Mouse (Mus musculus): ENCODE results near the gene Rsph6a. TPM values are rescaled to one million over a fixed set of nuclear protein-coding genes. Genes with fewer than 3 reads are reported as not detected.

Gene Rsph6a
- total and polyA plus RNA-seq, 2 experiments from 2014 or later = 0.19 to 0.23 TPM

DNA sequence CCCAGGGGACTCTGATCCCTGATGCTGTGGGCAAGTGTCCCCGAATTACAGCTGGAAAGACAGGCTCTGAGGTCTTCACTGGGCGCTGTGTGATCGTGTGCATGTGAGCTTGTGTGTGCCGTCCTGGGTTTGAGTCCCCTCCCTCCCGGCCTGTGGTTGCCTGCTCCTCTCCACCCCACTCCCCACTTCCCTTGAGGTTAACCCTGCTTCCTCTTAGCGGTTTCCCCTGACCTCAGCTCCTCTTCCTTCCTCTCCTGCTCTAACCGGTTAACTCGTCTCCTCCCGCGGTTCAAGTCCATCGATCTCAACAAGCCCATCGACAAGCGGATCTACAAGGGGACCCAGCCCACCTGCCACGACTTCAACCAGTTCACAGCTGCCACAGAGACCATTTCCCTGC lies 23.3 kb downstream of the Rsph6a start:
- WGBS = 84% methylated on average over 14 of the region's 14 CpGs
- Histone ChIP-seq H3K4me1 (ENCODE audit: insufficient read depth) (peaks cover 9% of the 10 kb centered on the region), H3K4me2 (ENCODE audit: low read depth) (peak overlapping the region; percentile 86; the same call in 1 of the 2 replicates), H3K9ac (peak overlapping the region; percentile 97; the same call in 1 of the 2 replicates), H3K36me3 (ENCODE audit: insufficient read depth) (peaks cover 46% of the 10 kb centered on the region), H3K9me3 (ENCODE audit: low read length) (no peaks in the 10 kb centered on the region), H3K4me3 (ENCODE audit: low read depth, low read length) (no peak overlapping the region), H3K27ac (ENCODE audit: low read depth, low read length) (no peak overlapping the region), H3K27me3 (ENCODE audit: insufficient read depth, low read length) (no peaks in the 10 kb centered on the region)
- TF ChIP-seq CTCF (IDR thresholded peaks at IDR 0.05; ENCODE audit: low read depth) = no peak
- ATAC-seq (no peak), DNase-seq (no peak)

DNA sequence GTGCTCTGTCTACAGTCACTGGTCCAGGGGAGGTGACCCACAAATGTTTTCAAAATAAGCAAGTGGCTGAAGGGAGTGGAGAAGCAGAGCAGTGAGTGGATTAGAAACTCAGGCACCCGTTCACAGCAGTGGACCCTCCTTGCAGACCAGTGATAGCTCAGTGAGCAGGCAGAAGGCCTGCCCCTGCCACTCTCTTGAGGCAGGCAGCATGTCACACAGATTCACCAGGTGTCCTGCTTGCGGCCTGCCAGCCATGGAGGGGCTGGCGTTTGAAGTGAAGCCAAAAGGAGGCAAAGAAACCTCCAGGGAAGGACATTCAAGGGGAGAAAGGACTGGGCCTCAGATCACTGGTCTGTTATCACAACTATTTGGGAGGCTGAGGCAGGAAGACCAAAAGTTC lies 24.2 kb downstream of the Rsph6a start:
- DNase-seq (no peak), ATAC-seq (no peak)
- no peaks in the 10 kb centered on the region for H3K9me3 ChIP-seq (ENCODE audit: low read length)
- H3K27ac ChIP-seq (ENCODE audit: low read depth, low read length) = no peak overlapping the region
- 78% methylated on average over 3 of the region's 3 CpGs for WGBS
- H3K4me3 ChIP-seq (ENCODE audit: low read depth, low read length) = no peak overlapping the region
- H3K4me2 ChIP-seq (ENCODE audit: low read depth) = no peak overlapping the region
- TF ChIP-seq CTCF (IDR thresholded peaks at IDR 0.05; ENCODE audit: low read depth) = no peak
- H3K9ac ChIP-seq = no peak overlapping the region
- no peaks in the 10 kb centered on the region for H3K27me3 ChIP-seq (ENCODE audit: insufficient read depth, low read length)
- peaks cover 52% of the 10 kb centered on the region for H3K36me3 ChIP-seq (ENCODE audit: insufficient read depth)
- H3K4me1 ChIP-seq (ENCODE audit: insufficient read depth) = peaks cover 9% of the 10 kb centered on the region

GRCm38 (mm10) chr7:19080451-19080950 lies 26.0 kb downstream of the Rsph6a start:
- DNase-seq (no peak), ATAC-seq (no peak)
- H3K9me3 ChIP-seq (ENCODE audit: low read length) = no peaks in the 10 kb centered on the region
- no peaks in the 10 kb centered on the region for H3K27me3 ChIP-seq (ENCODE audit: insufficient read depth, low read length)
- TF ChIP-seq CTCF (IDR thresholded peaks at IDR 0.05; ENCODE audit: low read depth) = no peak
- peaks cover 9% of the 10 kb centered on the region for H3K4me1 ChIP-seq (ENCODE audit: insufficient read depth)
- peaks cover 54% of the 10 kb centered on the region for H3K36me3 ChIP-seq (ENCODE audit: insufficient read depth)
- 91% methylated on average over 19 of the region's 19 CpGs for WGBS
- no peak overlapping the region for H3K27ac ChIP-seq (ENCODE audit: low read depth, low read length)
- H3K4me3 ChIP-seq (ENCODE audit: low read depth, low read length) = no peak overlapping the region
- H3K9ac ChIP-seq = no peak overlapping the region
- H3K4me2 ChIP-seq (ENCODE audit: low read depth) = no peak overlapping the region

GRCm38 (mm10) chr7:19082171-19082570 lies 27.7 kb downstream of the Rsph6a start:
- 93% methylated on average over 4 of the region's 4 CpGs for WGBS
- no peak overlapping the region for H3K4me2 ChIP-seq (ENCODE audit: low read depth)
- TF ChIP-seq CTCF (IDR thresholded peaks at IDR 0.05; ENCODE audit: low read depth) = no peak
- no peak for ATAC-seq
- peaks cover 5% of the 10 kb centered on the region for H3K4me1 ChIP-seq (ENCODE audit: insufficient read depth)
- H3K27ac ChIP-seq (ENCODE audit: low read depth, low read length) = no peak overlapping the region
- no peak overlapping the region for H3K9ac ChIP-seq
- H3K4me3 ChIP-seq (ENCODE audit: low read depth, low read length) = no peak overlapping the region
- H3K9me3 ChIP-seq (ENCODE audit: low read length) = no peaks in the 10 kb centered on the region
- DNase-seq = no peak
- no peaks in the 10 kb centered on the region for H3K27me3 ChIP-seq (ENCODE audit: insufficient read depth, low read length)
- peaks cover 58% of the 10 kb centered on the region for H3K36me3 ChIP-seq (ENCODE audit: insufficient read depth)

DNA sequence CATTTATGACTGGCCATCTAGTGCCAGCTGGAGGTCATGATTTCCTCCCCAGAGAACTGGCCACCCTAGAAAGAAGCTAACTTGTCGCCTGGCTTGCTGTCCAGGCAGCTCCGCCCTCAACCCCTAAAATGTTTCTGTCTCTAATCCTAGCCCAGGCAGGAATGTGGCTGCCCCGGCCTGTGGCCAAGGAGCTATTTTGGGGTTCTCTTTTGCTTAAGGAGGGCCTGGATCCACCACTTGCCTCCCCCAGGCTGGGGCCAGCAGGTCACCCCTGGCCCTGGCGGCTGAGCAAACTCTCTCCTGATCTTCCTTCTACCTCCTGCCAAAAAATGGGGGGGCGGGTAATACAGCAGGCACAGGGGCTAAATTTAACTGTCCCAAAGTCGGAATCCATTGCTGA lies 28.6 kb downstream of the Rsph6a start:
- Histone ChIP-seq H3K36me3 (ENCODE audit: insufficient read depth) (peaks cover 66% of the 10 kb centered on the region), H3K9me3 (ENCODE audit: low read length) (no peaks in the 10 kb centered on the region), H3K4me2 (ENCODE audit: low read depth) (no peak overlapping the region), H3K27me3 (ENCODE audit: insufficient read depth, low read length) (no peaks in the 10 kb centered on the region), H3K9ac (no peak overlapping the region), H3K27ac (ENCODE audit: low read depth, low read length) (no peak overlapping the region), H3K4me1 (ENCODE audit: insufficient read depth) (no peaks in the 10 kb centered on the region), H3K4me3 (ENCODE audit: low read depth, low read length) (no peak overlapping the region)
- ATAC-seq = no peak
- 57% methylated on average over 6 of the region's 6 CpGs for WGBS
- no peak for DNase-seq
- no peak for TF ChIP-seq CTCF (IDR thresholded peaks at IDR 0.05; ENCODE audit: low read depth)

DNA sequence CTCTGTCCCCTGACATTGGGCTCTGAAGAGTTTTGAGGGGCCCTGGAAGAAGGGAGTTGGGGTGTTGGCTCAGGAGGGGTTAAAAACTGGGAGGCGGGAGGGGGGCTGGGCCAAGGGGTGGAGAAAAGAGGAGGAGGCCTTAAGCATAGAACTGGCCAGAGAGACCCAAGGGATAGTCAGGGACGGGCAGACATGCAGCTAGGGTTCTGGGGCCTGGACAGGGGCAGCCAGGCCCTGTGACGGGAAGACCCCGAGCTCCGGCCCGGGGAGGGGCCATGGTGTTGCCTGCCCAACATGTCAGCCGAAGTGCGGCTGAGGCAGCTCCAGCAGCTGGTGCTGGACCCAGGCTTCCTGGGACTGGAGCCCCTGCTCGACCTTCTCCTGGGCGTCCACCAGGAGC lies 29.2 kb downstream of the Rsph6a start, which contains the start of gene Dmpk:
Dmpk (plus strand) TSS at position 149 of the 400 bp plus-strand sequence.
- Histone ChIP-seq H3K9ac (no peak within 1 kb of the TSS), H3K4me3 (ENCODE audit: low read depth, low read length) (no peak within 1 kb of the TSS), H3K4me2 (ENCODE audit: low read depth) (no peak within 1 kb of the TSS), H3K27ac (ENCODE audit: low read depth, low read length) (no peak within 1 kb of the TSS), H3K9me3 (ENCODE audit: low read length) (no peaks in the 10 kb centered on the region), H3K4me1 (ENCODE audit: insufficient read depth) (no peaks in the 10 kb centered on the region), H3K36me3 (ENCODE audit: insufficient read depth) (peaks cover 69% of the 10 kb centered on the region), H3K27me3 (ENCODE audit: insufficient read depth, low read length) (no peaks in the 10 kb centered on the region)
- DNase-seq (no peak), ATAC-seq (no peak)
- no peak for TF ChIP-seq CTCF (IDR thresholded peaks at IDR 0.05; ENCODE audit: low read depth)
- 43% methylated on average over 10 of the region's 10 CpGs for WGBS

GRCm38 (mm10) chr7:19084277-19084771 lies 29.8 kb downstream of the Rsph6a start:
- no peaks in the 10 kb centered on the region for H3K27me3 ChIP-seq (ENCODE audit: insufficient read depth, low read length)
- no peaks in the 10 kb centered on the region for H3K4me1 ChIP-seq (ENCODE audit: insufficient read depth)
- H3K9me3 ChIP-seq (ENCODE audit: low read length) = no peaks in the 10 kb centered on the region
- no peak for TF ChIP-seq CTCF (IDR thresholded peaks at IDR 0.05; ENCODE audit: low read depth)
- no peak overlapping the region for H3K27ac ChIP-seq (ENCODE audit: low read depth, low read length)
- no peak overlapping the region for H3K4me3 ChIP-seq (ENCODE audit: low read depth, low read length)
- H3K9ac ChIP-seq = no peak overlapping the region
- H3K36me3 ChIP-seq (ENCODE audit: insufficient read depth) = peaks cover 68% of the 10 kb centered on the region
- ATAC-seq = no peak
- no peak overlapping the region for H3K4me2 ChIP-seq (ENCODE audit: low read depth)
- 73% methylated on average over 6 of the region's 6 CpGs for WGBS
- no peak for DNase-seq

All from forebrain, postnatal 0 days (tissue).